Mouse (Mus musculus) neutrophil, adult 59 days (primary cell): ENCODE results near the gene Spag16. TPM values are rescaled to one million over a fixed set of nuclear protein-coding genes. Genes with fewer than 3 reads are reported as not detected.

Source experiments
- total RNA-seq, 2 experiments: library from RNA; stranded (reverse); gene quantifications; 1 replicate in 1 of 2; 2 replicates in 1 of 2; pipeline ENCODE4 v1.2.4; 2023

Gene Spag16
- total RNA-seq: not detected

GRCm38 (mm10) chr1:69826806-69827703 lies at the start of gene Spag16:
Gene Spag16 (plus strand): TSS chr1:69826970.

DNA sequence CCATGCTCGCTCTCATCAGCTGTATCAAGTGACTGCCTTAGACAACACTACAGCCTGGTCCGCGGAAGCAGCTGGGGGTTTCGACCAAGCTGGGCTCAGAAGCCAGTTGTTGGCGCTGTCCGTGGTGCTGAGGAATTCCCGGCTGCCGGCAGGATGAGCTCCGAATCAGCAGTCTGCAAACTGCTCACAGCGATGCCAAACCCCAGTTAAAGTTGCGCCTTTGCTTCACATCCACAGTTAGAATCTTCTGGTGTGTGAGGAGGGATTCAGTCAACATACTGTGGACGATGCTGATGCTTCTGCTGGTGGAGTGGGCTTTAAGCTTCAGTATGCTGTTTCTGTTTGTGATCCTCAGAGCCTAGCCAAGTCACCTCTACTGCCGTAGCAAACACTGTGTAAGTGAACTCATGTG lies 898.9 kb downstream of the Spag16 start, which contains the start of gene Vwc2l:
Gene Vwc2l, plus strand, starts transcription at position 61 of the 412 bp plus-strand sequence.

Other genes starting within 250 kb of the Spag16 start
- 1 to 10 TPM; 3.4 to 4.8 TPM for gene Ikzf2, start 139.7 kb upstream of the Spag16 start, total RNA-seq